Mouse (Mus musculus): Measurements from ENCODE around the gene Tagln2. TPM values are rescaled to one million over a fixed set of nuclear protein-coding genes. Genes with fewer than 3 reads are reported as not detected.
A peak's percentile ranks its signal among the peaks of the same experiment; 100 is the strongest.

Tagln2 gene
- polyA plus RNA-seq, 1 experiment from 2014 or later = 395 TPM

GRCm38 (mm10) chr1:172509235-172509634 lies 9.4 kb downstream of the Tagln2 start:
- peaks cover 24% of the 10 kb centered on the region for H3K36me3 ChIP-seq
- no peak overlapping the region for H3K4me2 ChIP-seq (replicated peaks)
- no peaks in the 10 kb centered on the region for H3K9me3 ChIP-seq
- no peak overlapping the region for H3K27ac ChIP-seq
- no peak overlapping the region for H3K9ac ChIP-seq
- 68% methylated on average over 5 of the region's 5 CpGs for WGBS
- no peak overlapping the region for H3K4me3 ChIP-seq (replicated peaks)
- no peak for ATAC-seq
- H3K4me1 ChIP-seq (replicated peaks) = peaks cover 38% of the 10 kb centered on the region
- no peaks in the 10 kb centered on the region for H3K27me3 ChIP-seq (replicated peaks)

GRCm38 (mm10) chr1:172509983-172510382 lies 10.1 kb downstream of the Tagln2 start:
- Histone ChIP-seq H3K4me2 (replicated peaks) (peak overlapping the region; percentile 45), H3K4me3 (replicated peaks) (no peak overlapping the region), H3K27me3 (replicated peaks) (no peaks in the 10 kb centered on the region), H3K4me1 (replicated peaks) (peaks cover 32% of the 10 kb centered on the region), H3K27ac (peak overlapping the region; percentile 59), H3K9ac (no peak overlapping the region), H3K36me3 (peaks cover 21% of the 10 kb centered on the region), H3K9me3 (no peaks in the 10 kb centered on the region)
- peak; percentile 50 for ATAC-seq
- 37% methylated on average over 8 of the region's 8 CpGs for WGBS

GRCm38 (mm10) chr1:172510421-172510972 lies 10.7 kb downstream of the Tagln2 start:
- Histone ChIP-seq H3K4me3 (replicated peaks) (no peak overlapping the region), H3K4me1 (replicated peaks) (peaks cover 31% of the 10 kb centered on the region), H3K9ac (no peak overlapping the region), H3K27me3 (replicated peaks) (no peaks in the 10 kb centered on the region), H3K36me3 (peaks cover 16% of the 10 kb centered on the region), H3K4me2 (replicated peaks) (peak overlapping the region; percentile 45), H3K9me3 (no peaks in the 10 kb centered on the region), H3K27ac (peak overlapping the region; percentile 59; the same call in 1 of the 2 replicates)
- peak; percentile 64 for ATAC-seq
- 23% methylated on average over 13 of the region's 13 CpGs for WGBS

GRCm38 (mm10) chr1:172512962-172513361 lies 13.1 kb downstream of the Tagln2 start:
- no peak for ATAC-seq
- Histone ChIP-seq H3K36me3 (no peaks in the 10 kb centered on the region), H3K27me3 (replicated peaks) (no peaks in the 10 kb centered on the region), H3K9me3 (no peaks in the 10 kb centered on the region), H3K4me2 (replicated peaks) (peak overlapping the region; percentile 34), H3K27ac (peak overlapping the region; percentile 44; the same call in 1 of the 2 replicates), H3K4me1 (replicated peaks) (peaks cover 29% of the 10 kb centered on the region), H3K4me3 (replicated peaks) (no peak overlapping the region), H3K9ac (no peak overlapping the region)
- 33% methylated on average over 13 of the region's 13 CpGs for WGBS

DNA sequence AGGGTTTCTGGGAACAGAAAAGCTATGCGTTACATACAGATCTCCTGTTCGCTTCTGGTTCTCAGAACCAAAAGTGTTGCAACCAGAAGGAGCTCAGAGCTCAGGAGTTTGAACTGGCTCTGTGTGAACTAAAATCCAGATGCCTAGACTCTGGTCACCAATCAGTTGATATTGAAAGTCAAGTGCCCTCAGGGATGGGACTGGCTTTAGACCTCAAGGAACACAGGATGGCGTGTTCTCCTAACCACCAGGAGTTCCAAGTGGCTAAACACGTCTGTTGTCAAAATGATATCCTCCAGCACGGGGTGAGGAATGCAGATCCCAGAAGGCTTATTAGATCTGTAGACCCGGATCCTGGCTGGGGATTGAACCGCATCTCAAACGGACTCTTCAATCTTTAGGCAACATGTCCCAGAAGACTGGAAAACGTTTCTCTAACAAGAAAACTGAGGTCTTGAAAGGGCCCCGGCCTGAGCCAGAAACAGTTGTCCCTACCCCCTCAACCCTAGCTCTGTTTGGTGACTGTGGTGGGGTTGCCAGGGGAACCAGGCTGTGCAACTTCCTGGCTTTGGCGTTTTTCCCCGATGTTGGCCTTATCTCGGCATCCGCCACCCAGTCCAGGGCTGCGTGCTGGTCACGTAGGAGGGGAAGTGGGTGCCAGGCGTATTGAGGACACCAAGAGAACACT lies 13.8 kb downstream of the Tagln2 start:
- Histone ChIP-seq H3K9ac (no peak overlapping the region), H3K9me3 (no peaks in the 10 kb centered on the region), H3K27ac (peak overlapping the region; percentile 44; the same call in 1 of the 2 replicates), H3K36me3 (no peaks in the 10 kb centered on the region), H3K4me3 (replicated peaks) (no peak overlapping the region), H3K4me2 (replicated peaks) (no peak overlapping the region), H3K27me3 (replicated peaks) (no peaks in the 10 kb centered on the region), H3K4me1 (replicated peaks) (peaks cover 29% of the 10 kb centered on the region)
- ATAC-seq = no peak; the same call in 1 of the 2 replicates
- WGBS = 63% methylated on average over 17 of the region's 17 CpGs

GRCm38 (mm10) chr1:172514213-172514529 lies 14.3 kb downstream of the Tagln2 start:
- Histone ChIP-seq H3K27me3 (replicated peaks) (no peaks in the 10 kb centered on the region), H3K4me1 (replicated peaks) (peaks cover 29% of the 10 kb centered on the region), H3K4me2 (replicated peaks) (no peak overlapping the region), H3K27ac (peak overlapping the region; percentile 24; the same call in 1 of the 2 replicates), H3K9me3 (no peaks in the 10 kb centered on the region), H3K9ac (no peak overlapping the region), H3K4me3 (replicated peaks) (no peak overlapping the region), H3K36me3 (no peaks in the 10 kb centered on the region)
- ATAC-seq = no peak
- 77% methylated on average over 4 of the region's 4 CpGs for WGBS

DNA sequence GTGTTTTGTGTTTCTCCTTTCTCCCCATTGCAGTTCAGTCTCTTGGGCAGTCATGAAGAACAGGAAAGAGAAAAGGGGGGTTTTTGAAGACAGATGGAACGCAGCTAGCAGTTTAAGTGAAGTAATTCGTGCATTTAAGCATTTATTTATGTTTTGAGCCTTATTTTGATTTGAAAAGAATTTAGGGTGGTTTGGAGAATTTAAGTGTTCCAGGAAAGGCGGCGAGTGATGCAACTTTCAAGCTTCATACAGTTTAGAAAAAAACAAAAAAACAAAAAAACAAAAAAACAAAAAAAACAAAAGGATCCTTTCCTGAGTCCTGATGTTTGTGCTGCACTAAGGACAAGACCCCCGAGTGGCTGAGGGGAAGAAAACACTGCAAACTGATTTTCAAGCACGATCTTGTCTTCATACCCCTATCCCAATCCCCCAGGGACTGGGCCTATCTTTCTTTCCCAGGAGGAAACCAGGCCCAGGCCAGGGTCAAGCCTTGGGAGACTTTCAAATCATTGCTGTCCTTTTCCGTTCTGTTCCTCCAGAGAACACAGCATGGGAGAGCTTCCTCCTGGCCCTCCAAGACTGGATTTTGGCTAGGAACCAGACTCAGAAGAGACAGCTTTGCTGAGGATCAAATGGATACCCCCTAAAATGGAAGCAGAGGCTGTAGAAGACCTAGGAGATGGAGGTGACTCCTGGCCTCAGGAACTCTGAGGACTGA lies 14.9 kb downstream of the Tagln2 start:
- no peaks in the 10 kb centered on the region for H3K36me3 ChIP-seq
- H3K9me3 ChIP-seq = no peaks in the 10 kb centered on the region
- H3K4me3 ChIP-seq (replicated peaks) = no peak overlapping the region
- H3K4me2 ChIP-seq (replicated peaks) = no peak overlapping the region
- ATAC-seq = no peak
- no peak overlapping the region for H3K9ac ChIP-seq
- H3K27ac ChIP-seq = peak overlapping the region; percentile 24; the same call in 1 of the 2 replicates
- H3K27me3 ChIP-seq (replicated peaks) = no peaks in the 10 kb centered on the region
- peaks cover 30% of the 10 kb centered on the region for H3K4me1 ChIP-seq (replicated peaks)
- WGBS = 72% methylated on average over 7 of the region's 7 CpGs

DNA sequence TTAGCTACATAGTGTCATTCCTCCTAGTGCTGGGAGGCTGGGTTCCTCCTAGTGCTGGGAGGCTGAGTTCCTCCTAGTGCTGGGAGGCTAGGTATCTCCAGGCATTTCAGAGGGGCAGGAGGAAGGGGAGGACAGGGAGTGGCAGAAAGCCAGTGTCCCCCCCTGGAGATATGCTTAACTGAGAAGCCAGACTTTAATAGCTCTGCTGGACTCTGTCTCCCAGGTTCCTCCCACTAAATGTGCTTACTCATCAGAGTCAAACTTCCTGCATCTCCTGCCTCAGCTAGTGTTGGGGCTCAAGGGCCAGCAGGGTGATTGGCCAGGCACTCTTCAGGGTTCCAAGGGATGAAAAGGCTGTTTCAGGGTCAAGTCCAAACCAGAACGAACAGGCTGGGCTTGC lies 15.5 kb downstream of the Tagln2 start:
- peak; percentile 77 for ATAC-seq
- Histone ChIP-seq H3K9ac (no peak overlapping the region), H3K4me2 (replicated peaks) (no peak overlapping the region), H3K4me1 (replicated peaks) (peaks cover 32% of the 10 kb centered on the region), H3K9me3 (no peaks in the 10 kb centered on the region), H3K4me3 (replicated peaks) (no peak overlapping the region), H3K27me3 (replicated peaks) (no peaks in the 10 kb centered on the region), H3K27ac (0 out of 2 replicates have a peak overlapping the region, but pooled peaks have one; percentile 58), H3K36me3 (no peaks in the 10 kb centered on the region)
- 48% methylated on average over 1 of the region's 1 CpGs for WGBS

DNA sequence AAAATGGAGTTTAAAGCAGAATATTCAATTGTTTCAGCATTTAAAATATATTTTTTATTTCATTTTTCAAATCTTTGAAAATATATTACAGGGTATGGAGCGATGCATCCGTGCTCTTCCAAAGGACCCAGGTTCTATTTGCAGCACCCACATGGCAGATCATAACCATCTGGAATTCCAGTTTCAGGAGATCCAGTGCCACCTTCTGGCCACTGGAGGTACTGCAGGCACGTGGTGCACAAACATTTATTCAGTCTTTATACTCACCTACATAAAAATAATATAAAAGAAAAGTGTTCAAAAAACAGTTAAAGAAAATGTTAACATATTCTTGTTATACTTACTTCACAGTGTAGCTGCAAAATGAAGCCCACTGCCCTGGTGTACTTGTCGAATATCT lies 18.2 kb downstream of the Tagln2 start:
- Histone ChIP-seq H3K4me3 (replicated peaks) (no peak overlapping the region), H3K9me3 (no peaks in the 10 kb centered on the region), H3K9ac (no peak overlapping the region), H3K27me3 (replicated peaks) (no peaks in the 10 kb centered on the region), H3K4me1 (replicated peaks) (peaks cover 34% of the 10 kb centered on the region), H3K4me2 (replicated peaks) (no peak overlapping the region), H3K27ac (no peak overlapping the region), H3K36me3 (no peaks in the 10 kb centered on the region)
- WGBS = 78% methylated on average over 4 of the region's 4 CpGs
- no peak for ATAC-seq

DNA sequence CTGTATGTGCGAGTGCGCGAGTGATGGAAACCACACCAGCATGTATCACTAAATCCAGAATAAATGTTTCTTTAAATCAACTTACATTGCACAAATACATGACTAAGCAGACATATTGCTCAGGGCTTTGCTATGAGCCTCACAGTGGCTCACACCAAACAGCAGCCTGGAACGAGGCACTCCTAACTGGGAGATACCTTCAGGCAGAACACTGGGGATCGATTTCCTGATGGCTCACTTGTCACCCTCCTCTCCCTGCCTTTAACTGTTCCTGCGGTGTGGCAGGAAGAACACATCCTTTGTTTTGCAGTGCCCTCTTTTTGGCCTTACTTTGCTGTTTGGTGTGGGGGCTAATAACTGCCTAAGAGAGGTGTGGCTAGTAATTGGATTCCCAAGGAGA lies 19.8 kb downstream of the Tagln2 start:
- Histone ChIP-seq H3K4me2 (replicated peaks) (no peak overlapping the region), H3K27ac (no peak overlapping the region), H3K4me1 (replicated peaks) (peaks cover 22% of the 10 kb centered on the region), H3K4me3 (replicated peaks) (no peak overlapping the region), H3K9ac (no peak overlapping the region), H3K36me3 (no peaks in the 10 kb centered on the region), H3K9me3 (no peaks in the 10 kb centered on the region), H3K27me3 (replicated peaks) (no peaks in the 10 kb centered on the region)
- ATAC-seq = no peak
- 52% methylated on average over 6 of the region's 6 CpGs for WGBS

- peak within 1 kb of the TSS; percentile 71 for H3K4me2 ChIP-seq (replicated peaks)
- H3K27me3 ChIP-seq (replicated peaks) = no peaks in the 10 kb centered on the region
- no peaks in the 10 kb centered on the region for H3K36me3 ChIP-seq
- no peak within 1 kb of the TSS for H3K27ac ChIP-seq
- peak within 1 kb of the TSS; percentile 38 for H3K4me3 ChIP-seq (replicated peaks)
- H3K9me3 ChIP-seq = no peaks in the 10 kb centered on the region
- WGBS = 4% methylated on average over 28 of the region's 28 CpGs
- H3K4me1 ChIP-seq (replicated peaks) = peaks cover 23% of the 10 kb centered on the region; the same call in 1 of the 2 replicates
- no peak within 1 kb of the TSS for H3K9ac ChIP-seq
- ATAC-seq = peak; percentile 91
Measured at GRCm38 (mm10) chr1:172520576-172521440, 21.0 kb downstream of the Tagln2 start, which contains the start of gene Cfap45. Gene Cfap45 (plus strand): TSS chr1:172520801.

GRCm38 (mm10) chr1:172522524-172522923 lies 22.7 kb downstream of the Tagln2 start:
- H3K4me2 ChIP-seq (replicated peaks) = no peak overlapping the region
- H3K4me3 ChIP-seq (replicated peaks) = no peak overlapping the region
- H3K27ac ChIP-seq = no peak overlapping the region
- H3K27me3 ChIP-seq (replicated peaks) = no peaks in the 10 kb centered on the region
- no peaks in the 10 kb centered on the region for H3K9me3 ChIP-seq
- H3K36me3 ChIP-seq = no peaks in the 10 kb centered on the region
- H3K9ac ChIP-seq = no peak overlapping the region
- H3K4me1 ChIP-seq (replicated peaks) = peaks cover 23% of the 10 kb centered on the region; the same call in 1 of the 2 replicates
- no peak for ATAC-seq
- 66% methylated on average over 7 of the region's 7 CpGs for WGBS
